Mouse (Mus musculus): Measurements from ENCODE around the gene Cables2.

Cables2 gene

DNA sequence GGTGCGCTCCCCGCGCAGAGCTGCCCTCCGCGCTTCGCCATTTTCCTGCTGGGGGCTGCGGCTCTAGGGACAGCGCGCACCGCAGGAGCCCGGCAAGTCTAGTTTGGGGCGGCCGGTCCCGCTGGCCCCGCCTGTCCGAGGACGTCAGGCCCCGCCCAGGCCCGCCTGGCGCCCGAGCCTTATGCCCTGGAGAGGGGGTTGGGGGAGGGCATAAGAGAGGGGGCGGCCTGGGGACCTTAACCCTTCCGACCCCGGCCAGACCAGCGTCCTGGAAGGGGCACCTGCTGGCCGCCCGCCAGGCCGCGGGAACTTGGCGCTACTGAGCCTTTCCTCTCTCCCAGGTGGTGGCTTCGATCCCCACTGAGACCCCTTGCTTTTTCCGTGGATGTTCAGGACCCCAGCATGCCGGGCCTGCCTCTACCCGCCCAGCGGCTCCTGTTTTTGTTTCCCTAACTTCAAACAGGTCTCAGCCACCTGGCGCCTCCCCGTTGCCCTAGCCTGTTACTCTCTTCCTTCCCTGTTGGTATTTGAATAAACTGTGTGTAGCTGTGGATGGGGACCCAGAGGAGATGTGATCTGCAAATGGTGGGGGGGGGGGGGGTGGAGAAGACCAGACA, 47.4 kb downstream of the Cables2 start, which contains the start of gene Lama5:
Lama5 (minus strand) TSS at position 98 of the 617 bp plus-strand sequence.
- peak; percentile 85 for DNase-seq (ENCODE audit: low spot score)

DNA sequence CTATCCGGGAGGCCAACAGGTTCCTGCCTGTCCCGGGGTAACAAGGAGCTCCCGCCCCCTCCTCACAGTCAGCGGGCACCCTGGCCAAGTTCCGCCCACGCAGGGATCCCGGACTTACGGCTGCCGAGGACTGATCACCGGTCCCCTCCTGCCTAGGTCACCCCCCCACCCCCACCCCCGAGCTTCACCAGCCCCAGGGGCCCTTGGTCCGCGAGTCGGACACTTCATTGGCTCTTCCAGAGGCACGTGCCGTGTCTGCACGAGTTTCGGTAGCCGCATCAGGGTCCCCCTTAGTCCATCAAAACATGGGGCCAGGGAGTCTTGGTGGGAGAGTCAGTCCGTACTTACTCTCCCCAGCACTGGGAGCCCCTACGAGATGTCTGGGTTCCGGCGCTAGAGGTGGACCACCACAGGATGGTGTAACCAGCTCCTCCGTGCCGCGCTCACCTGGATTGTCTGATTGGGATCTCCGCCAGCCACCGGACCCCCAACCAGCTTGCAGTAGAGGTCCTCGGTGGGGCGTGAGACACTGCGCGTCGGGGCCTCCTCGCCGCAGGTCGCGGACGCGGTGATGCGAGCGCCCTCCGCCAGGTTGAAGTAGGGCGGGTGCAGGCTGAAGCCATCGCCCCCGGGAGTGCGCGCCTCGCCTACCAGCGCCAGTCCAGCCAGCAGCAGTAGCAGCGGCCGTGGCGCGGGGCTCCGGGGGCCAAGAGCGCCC, 48.1 kb downstream of the Cables2 start:
- peak; percentile 69 for DNase-seq (ENCODE audit: low spot score)

DNA sequence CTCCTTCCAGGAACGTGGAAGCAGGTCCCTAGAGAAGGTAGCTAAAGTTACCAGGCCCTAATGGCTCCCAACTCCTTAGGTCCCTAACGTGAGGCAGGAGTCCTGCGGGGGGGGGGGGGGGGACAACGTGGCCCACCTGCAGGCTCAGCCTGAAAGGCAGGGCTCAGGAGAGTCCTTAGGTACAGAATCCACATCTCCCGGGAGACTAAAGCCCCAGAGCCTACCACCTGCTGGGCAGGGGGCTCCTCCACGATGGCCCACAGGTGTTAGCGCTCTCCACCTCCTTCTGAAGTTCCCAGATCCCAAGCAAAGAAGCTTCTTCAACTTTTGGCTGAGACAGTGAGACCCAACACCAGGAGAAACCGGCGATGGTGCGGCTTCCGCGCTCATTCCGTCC, 48.7 kb downstream of the Cables2 start:
- no peak for DNase-seq (ENCODE audit: low spot score)

DNA sequence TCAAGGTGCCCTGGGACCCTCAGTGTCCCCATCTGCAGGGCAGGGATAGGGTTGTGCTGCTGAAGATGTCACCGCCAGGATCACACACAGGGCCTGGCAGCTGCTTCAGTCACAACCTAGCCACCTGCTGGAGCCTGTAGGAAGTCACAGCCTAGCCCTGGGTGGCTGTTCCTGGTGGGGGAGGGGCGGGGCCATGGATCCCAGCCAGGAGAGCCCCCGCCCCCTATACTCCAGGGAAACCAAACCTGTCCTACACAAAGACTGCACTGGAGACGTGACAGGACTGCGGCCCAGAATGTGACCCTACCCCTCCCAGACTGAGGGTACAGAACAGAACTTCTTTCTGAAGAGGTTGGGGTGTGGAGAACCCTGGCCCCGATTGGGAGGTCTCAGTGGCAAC, 51.0 kb downstream of the Cables2 start:
- DNase-seq (ENCODE audit: low spot score), result peak; percentile 68

GRCm38 (mm10) chr2:180221051-180221450, 52.2 kb downstream of the Cables2 start:
- no peak for DNase-seq (ENCODE audit: low spot score)

DNA sequence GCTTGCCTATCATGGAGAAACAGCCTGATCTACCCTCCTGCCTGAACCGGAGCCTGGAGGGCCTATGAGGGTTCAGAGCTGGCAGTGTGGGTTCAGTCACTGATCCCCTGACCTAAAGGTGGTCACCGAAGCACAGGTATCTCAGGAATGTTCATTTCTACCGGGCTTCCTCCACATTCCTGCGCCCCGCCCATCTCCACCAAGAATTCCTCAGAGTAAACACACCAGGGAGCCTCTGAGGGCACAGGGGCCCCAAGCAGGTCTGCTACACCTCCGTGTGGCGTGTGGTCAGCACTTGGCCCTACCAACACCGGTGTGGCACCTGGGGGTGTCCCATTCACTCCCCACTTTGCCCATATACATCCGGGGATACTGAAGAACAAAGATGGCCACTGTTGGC, 53.1 kb downstream of the Cables2 start:
- peak; percentile 50 for DNase-seq (ENCODE audit: low spot score)

GRCm38 (mm10) chr2:180219145-180219943, 54.0 kb downstream of the Cables2 start:
- DNase-seq (ENCODE audit: low spot score), result no peak

GRCm38 (mm10) chr2:180218677-180219076, 54.6 kb downstream of the Cables2 start:
- no peak for DNase-seq (ENCODE audit: low spot score)

DNA sequence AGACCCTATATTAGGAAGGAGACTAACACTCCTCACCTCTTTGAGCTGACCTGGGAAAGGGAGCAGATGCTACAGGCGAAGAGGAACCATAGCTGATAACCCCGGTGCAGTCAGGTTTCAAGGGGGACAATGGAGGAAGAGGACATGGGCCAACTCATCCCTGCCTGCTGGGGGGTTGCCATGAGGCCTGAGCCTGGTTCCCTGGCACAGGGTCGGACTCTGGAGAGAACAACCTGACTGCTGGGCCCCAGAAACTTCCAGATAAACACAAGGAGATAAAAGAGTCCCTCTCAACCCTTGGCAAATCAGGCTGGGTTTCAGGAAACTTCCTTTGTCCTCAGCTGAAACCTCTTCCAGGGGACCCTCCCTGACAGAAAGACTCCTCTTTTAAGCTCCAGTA, 55.1 kb downstream of the Cables2 start:
- no peak for DNase-seq (ENCODE audit: low spot score)

- peak; percentile 70 for DNase-seq (ENCODE audit: low spot score)
These were observed 55.7 kb downstream of the Cables2 start for GRCm38 (mm10) chr2:180217587-180217986.

- DNase-seq (ENCODE audit: low spot score), result no peak
These were observed 56.4 kb downstream of the Cables2 start for GRCm38 (mm10) chr2:180216921-180217320.

DNA sequence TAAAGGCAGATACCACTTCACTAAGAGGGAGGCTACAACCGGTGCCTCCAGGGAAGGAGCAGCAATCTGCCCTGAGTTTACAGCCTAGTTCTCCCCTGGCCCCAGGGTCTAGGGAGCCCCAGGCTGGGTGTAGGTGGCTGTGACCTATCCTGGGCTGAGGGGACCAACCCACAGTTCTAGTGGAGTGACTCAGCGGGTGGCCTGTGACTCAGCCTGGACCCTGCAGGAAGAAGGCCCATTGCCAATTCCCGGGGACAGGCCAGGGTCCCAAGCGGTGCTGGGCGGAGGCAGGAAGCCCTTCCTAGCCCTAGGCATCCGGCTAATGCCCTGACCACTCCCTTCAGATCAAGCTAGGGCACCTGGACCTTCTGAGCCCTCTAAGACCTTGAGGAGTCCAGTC, 57.3 kb downstream of the Cables2 start:
- DNase-seq (ENCODE audit: low spot score), result peak; percentile 60

- DNase-seq (ENCODE audit: low spot score), result no peak
These were observed 58.3 kb downstream of the Cables2 start for GRCm38 (mm10) chr2:180215011-180215461.

DNA sequence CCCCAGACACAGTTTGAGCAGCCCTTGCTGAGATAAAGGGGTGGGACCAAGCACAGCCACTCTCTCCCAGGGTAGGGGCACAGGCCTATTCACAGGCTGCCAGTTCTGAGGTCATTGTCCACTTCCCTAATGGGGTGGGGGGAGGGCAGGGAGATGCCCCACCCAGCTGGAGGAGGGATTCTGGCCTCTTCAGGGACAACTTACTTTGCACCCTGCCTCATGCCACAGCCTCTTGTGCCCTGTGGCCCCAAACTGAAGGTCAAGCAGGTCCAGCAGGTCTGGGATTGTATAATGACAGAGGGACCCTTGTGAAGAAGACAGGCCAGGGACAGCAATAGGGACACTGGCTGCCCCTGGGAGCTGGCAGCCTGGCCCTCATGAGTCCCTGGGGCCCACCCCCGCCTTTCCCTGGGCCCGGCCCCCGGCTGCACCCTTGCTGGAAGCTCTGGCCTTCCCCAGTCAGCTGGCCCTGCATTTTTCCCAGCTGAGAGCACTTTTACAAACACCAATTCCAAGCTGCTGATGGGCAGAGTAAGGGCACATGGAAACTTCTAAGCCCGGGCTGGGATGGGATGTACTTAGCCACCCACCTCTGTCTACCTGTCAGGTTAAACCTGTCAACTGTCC, 58.8 kb downstream of the Cables2 start:
- DNase-seq (ENCODE audit: low spot score), result no peak

GRCm38 (mm10) chr2:180212255-180212654, 61.0 kb downstream of the Cables2 start:
- DNase-seq (ENCODE audit: low spot score), result no peak

DNA sequence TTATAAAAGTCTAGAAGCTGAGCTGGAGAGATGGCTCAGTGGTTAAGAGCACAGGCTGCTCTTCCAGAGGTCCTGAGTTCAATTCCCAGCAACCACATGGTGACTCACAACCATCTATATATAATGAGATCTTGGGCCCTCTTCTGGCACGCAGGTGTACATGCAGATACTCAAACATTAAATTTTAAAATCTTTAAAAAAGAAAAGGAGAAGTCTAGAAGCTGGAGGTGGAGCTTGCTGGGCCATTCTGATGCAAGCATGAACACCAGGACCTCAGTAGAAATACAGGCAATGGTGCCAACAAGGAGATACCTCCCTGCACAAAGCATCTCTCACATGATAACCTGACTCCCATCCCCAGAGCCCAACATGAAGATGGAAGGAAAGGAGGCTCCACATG, 64.3 kb downstream of the Cables2 start:
- no peak for DNase-seq (ENCODE audit: low spot score)
